Mouse (Mus musculus): ENCODE measurements at regions not wholly inside any gene's neighbourhood (a gene's known extent, or its start where the extent isn't known, plus 50 kb on each side); places are given as distances from the start of the nearest gene placed in this dataset.

GRCm38 (mm10) chr8:89906200-89906599, 441.9 kb downstream of the Tox3 start:
- TF ChIP-seq CTCF (conservative IDR thresholded peaks at IDR 0.05; ENCODE audit: insufficient read depth, insufficient read length, low read depth, low read length) = no peak
- no peak for TF ChIP-seq POLR2A (IDR thresholded peaks at IDR 0.05; ENCODE audit: low read depth, low read length)

All from kidney, adult 2 months (tissue).